Mouse (Mus musculus) urinary bladder, adult 2 months (tissue): Measurements from ENCODE around the gene Gm11127. TPM values are rescaled to one million over a fixed set of nuclear protein-coding genes. Genes with fewer than 3 reads are reported as not detected.
"Not testable (repeated sequence)": the region's sequence is repeated elsewhere in the genome, so short reads cannot be mapped to it uniquely, and the experiment has no call there.

ENCODE experiments used
- DNase-seq: peaks from one replicate; pipeline ENCODE4 v3.0.0; 2022; ENCODE audit warnings: low spot score
- polyA plus RNA-seq: library from polyadenylated mRNA; depleted of rRNA; stranded (reverse); fragments of >200 nt; gene quantifications from 2 replicates; pipeline ENCODE4 v1.2.3, GENCODE M21; 2012

Gene Gm11127
- polyA plus RNA-seq, 1 experiment = 0.14 TPM

GRCm38 (mm10) chr17:36031583-36032331 lies 26.4 kb downstream of the Gm11127 start:
- DNase-seq = peak; percentile 48

DNA sequence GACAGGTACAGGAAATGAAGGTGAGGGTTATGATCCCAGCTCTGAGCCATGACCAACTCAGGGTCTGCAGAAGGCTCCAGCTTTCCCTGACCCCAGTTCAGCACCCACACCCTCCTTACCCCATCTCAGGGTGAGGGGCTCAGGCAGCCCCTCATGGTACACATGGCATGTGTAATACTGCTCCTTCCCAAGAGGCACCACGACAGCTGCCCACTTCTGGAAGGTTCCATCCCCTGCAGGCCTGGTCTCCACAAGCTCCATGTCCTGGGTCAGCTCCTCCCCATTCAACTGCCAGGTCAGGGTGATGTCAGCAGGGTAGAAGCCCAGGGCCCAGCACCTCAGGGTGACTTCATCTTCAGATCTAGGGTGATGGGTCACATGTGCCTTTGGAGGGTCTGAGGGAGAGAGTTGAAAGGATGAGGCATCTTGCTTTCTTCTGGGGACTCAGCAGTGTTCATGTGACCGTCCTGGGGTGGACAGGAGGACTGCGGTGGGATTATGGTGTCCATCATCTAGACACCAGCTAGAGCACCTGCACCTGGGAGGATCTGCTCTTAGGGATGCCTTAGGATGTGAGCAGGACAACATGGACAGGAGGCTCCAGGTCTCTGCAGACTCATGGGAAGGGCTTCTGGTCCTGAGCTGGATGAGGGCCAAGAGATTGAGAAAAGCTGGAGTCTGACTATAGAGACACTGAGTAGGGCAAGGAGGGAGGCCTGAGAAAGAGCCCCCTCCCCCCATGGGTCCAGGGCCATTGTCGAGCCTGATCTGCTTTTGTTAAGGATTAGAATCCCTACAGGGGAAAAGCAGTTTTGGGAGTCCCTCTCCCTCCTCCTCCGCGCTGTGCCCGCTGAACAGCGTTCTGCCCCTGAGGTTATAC lies 27.2 kb downstream of the Gm11127 start:
- DNase-seq = not testable (repeated sequence)

DNA sequence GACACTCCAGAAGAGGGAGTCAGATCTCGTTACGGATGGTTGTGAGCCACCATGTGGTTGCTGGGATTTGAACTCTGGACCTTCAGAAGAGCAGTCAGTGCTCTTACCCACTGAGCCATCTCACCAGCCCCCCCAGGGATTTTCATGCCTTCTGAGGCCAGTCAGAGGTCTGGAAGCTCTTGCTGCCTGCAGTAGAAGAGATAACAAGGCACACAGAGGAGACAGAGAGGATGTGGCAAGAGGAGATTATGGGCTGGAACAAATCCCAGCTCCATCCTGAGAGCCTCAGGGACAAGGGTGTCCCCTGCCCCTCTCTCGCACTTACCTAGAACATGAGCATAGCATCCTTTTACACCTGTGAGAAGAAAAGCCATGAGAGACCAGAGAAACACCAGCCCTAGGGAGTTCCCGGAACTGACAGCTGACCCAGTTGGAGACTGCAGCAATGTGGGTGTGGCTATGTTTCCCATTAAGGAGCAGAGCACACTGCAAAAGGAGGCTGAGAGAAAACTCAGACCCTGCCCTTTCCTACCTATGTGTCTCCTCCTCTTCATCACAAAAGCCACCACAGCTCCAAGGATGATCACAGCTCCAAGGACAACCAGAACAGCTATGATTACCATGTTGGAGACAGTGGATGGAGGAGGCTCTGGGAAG lies 28.0 kb downstream of the Gm11127 start:
- peak; percentile 21 for DNase-seq

DNA sequence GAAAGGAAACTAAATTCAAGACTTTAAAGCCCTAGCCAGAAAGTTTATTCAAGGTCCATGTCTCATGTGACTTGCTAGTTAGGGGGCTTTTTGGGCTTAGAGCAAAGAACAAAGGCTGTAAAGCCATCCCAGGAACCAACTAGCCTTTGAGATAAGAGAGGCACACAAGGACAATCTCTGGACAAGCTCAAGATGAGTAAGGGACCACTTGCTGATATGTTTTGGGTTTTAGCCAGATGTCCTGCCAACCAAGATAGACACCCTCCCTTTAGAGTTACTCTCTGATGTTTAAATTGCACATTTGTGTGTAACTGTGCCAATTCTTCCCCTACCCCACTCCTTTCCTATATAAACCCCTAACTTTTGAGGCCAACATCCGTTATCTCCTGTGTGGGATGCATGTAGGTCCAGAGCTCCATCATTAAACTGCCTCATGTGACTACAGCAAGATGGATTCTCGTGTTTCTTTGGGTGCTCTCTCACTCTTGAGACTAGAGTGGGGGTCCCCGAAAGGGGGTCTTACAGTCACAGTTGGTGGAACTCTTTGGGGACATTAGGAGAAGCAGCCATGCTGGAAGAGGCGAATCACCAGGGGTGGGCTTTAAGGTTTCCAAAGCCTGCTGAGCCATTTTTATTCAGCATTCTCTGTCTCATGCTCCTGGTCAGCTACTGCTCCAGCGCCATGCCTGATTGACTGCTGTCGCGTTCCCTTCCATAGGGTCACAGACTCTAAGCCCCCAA lies 29.1 kb downstream of the Gm11127 start:
- no peak for DNase-seq

GRCm38 (mm10) chr17:36027663-36028062 lies 30.5 kb downstream of the Gm11127 start:
- DNase-seq = no peak

DNA sequence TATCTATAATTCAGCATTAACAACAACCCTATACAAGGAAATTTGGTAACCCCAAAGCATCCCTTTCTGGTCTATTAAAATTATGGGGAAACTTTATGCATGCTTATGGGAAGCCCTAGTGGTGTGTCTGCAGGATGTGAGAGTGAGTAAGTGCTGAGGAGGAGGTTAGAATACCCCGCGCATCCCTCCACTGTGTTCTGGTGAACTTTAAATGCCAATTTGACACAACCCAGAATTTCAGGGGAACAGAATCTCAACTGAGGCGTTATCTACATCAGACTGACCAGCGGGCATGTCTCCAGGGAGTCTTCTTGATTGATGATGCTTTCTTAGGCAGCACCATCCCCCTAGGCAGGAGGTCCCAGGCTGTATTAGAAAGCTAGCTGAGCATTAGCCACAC lies 32.3 kb downstream of the Gm11127 start:
- no peak for DNase-seq

DNA sequence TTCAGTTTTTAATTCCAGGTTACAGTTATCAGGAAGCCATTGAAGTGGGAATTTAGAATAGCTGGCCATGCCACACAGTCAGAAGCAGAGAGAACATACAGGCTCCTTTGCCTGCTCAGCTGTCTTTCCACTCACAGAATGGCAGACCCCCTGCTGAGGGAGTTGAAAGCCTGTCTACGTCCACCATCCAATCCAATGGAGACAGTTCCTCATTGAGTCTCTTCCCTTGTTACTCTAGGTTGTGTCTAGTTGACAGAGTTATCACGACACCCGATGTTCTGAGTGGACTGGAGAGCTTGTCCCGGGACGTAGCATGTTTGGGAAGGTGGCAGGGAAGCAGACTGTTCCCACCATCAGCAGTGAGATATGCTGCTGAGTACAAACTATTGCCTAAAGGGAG lies 33.0 kb downstream of the Gm11127 start:
- DNase-seq = no peak

DNA sequence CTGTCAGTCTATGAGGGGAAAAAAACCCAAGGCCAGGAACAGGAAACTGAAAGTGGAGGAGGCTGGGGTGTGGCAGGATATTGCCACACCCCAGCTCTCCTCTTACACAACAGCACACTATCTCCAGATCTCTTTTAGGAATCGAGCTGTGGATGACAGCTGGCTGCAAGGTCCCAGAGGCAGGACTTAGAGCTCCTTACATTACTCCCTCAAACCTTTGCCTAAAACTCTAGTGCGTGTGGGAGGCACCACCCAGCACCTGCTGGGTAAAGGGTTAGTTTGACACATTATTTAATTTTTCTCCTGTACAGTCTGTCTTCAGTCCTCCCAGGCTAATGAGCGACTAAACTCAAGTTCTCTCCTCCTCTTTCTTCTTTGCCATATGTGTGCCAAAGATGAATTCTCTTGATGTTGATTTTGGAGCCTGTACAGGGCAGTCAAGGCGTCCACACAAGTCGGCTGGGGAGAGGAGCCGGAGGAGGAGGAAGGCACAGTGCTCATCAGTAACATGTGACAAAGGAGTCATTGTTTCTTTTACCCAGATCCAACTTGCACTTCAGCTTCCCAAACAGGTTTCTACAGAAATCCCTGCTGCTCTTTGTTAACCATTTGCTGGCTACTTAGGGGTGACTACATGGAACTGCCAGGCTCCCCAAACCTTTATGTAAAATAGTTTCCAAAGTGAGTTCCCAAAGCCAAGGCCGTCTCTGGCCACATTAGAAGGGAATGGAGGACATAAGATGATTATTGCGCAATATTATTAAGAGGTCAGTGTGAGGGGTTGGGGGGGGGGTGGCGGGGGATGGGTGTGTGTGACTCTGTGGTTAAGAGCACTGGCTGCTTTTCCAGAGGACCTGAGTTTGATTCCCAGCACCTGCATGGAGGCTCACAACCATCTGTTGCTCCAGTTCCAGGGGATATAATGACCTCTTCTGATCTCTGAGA lies 34.2 kb downstream of the Gm11127 start:
- DNase-seq = no peak

DNA sequence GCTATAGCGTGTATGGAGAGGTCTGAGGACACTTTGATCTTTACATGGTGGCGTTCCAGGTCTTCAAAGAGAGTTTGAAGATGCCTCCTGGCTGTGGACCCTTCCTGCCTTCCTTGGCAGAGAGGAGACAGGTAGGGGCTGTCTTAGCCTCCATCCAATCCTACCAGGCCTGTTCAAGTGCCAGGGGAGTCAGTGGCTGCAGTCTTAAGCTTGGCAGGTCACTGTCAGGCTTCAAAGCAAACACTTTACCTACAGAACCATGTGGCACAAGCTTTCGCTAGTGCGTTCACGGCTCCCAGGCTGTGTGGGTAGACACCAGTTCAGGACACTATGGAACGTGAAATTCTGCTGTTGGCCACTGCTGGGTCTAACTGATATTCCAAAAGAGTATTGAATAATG lies 35.2 kb downstream of the Gm11127 start:
- no peak for DNase-seq

GRCm38 (mm10) chr17:36022098-36022497 lies 36.1 kb downstream of the Gm11127 start:
- no peak for DNase-seq

DNA sequence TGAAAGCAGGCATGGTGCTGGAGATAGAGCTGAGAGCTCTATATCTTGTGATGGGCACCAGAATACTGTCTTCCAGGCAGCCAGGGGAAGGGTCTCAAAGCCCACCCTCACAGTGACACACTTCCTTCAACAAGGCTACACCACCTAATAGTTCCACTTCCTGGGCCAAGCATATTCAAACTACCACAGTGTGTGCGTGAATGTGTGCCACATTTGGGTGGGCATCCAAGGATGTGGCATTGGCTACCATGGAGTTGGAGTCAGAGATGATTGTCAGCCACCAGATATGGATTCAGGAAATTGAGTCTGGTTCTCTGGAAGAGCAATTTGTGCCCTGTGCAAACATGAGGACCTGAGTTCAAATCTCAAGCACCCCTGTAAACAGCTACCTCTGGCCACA lies 36.9 kb downstream of the Gm11127 start:
- no peak for DNase-seq

DNA sequence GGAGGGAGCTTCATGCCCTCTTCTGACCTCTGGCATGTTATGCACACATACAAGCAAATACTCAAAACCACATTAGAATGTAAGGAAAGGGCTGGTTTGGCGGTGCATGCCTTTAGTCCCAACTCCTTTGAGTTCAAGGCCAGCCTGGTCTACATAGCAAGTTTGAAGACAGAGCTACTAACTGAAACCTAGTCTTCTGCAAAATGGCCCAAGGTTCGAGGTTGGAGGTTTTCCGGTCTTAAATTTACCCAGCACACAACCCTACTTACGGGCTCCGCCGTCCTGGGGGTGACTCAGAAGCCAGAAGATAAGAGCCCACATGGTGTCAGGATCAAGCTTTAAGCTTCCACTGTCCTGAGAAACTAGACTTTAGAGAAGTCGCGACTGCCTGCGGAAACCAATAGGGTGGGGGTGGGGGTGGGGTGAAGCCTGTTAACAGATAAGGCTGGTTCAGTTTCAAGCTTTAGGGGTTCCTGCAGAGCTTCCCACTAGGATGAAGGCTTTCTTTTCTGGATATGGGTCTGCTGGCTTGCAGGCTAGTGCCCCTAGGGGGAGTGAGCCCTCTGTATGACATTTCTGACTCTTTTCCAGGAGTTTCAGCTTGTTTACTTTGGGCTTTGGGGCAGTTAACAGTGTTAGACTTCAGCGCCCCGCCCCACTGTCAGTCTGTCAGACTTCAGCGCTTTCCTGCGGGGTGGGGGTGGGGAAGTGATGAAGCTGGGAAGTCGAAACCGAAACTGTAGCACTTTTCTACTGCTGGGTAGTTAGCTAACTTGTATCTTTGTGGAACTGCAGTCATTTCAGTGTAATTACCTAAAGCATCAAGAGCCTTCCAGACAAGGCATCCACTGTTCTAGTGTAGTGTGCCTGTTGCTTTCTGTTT lies 37.7 kb downstream of the Gm11127 start, which contains the start of gene H2-T24:
Gene H2-T24 (minus strand): TSS at position 370 of the 883 bp plus-strand sequence.
- no peak for DNase-seq

GRCm38 (mm10) chr17:36019519-36019918 lies 38.7 kb downstream of the Gm11127 start:
- no peak for DNase-seq

- DNase-seq = no peak
Observed at GRCm38 (mm10) chr17:36018979-36019378, 39.2 kb downstream of the Gm11127 start.

DNA sequence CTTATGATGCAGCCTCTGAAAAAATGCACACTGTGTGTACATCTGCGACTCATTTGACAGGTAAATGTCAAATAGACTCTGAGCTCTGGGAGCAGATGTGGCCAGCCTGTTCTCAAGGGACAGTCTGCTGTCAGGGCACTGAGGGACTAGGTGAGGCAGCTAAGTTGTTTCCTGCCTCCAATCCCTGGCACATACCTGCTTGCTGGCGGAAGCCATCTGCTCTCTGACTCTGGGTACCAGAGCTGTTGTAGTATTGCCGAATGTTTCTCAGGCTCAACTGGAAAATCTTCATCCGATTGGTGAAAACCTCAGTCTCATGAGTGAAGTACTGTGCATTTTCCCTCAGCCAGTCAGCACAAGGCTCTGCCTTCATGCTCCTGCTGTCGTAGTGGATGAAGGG lies 41.1 kb downstream of the Gm11127 start:
- DNase-seq = no peak

DNA sequence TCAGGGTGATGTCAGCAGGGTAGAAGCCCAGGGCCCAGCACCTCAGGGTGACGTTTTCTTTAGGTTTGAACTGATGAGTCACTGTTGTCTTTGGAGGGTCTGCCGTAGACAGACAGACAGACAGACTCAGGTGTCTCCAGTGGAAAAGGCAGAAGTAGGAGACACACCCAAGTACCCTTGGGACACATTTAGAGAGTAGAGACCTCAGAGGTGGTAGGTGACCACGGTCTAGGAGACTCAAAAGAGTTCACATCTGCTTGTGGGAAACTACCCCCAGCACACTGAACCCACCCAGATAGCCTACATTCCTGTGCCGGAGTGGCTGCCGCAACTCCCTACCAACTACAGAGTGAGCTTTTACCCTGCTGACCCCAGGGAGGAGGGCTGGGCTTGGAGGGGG lies 43.2 kb downstream of the Gm11127 start:
- DNase-seq = no peak
